In the genomic region with DNA sequence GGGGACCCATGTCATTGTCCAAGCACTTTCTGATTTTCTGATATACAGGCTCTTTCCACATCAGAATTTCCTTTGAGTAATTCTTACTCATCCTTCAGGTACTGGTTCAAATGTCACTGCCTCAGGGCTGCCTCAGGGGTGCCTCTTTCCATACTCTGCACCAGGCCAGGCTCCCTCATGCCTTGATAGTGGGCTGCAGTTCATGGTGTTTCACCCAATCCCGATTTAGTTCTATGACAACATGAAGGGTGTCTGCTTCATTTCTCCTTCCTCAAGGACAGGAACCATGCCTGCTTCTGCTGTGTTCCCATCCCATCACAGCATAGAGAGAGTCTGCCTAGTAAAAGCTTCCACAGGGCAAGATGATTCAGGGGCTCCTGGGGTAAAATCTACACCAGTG, we compare ENCODE assay signal across 13 mouse cellular contexts.
"Had no signal": no experiment of that assay in that cellular context is flagged by ENCODE, and none has a peak within 500 bp of the region (broad histone marks: within the 10 kb centered on the region; RNA-seq: fewer than 3 reads in every experiment).

No protein-coding gene starts in this region.

- DNase-seq: lung, adult 2 months; lung, postnatal 36 days; midbrain, embryonic 14.5 days; right cerebral cortex, adult 18-20 months; thymus, postnatal 4 days had no signal

- H3K4me2 ChIP-seq: liver, embryonic 11.5 days; liver, embryonic 15.5 days; neural tube, embryonic 15.5 days had no signal

- H3K4me3 ChIP-seq: limb, embryonic 10.5 days; liver, embryonic 15.5 days; midbrain, embryonic 10.5 days; myocyte; neural tube, embryonic 15.5 days had no signal

- H3K4me1 ChIP-seq: neural tube, embryonic 15.5 days had no signal

- ATAC-seq: lung, postnatal 0 days had no signal

- H3K9ac ChIP-seq: liver, embryonic 15.5 days; neural tube, embryonic 15.5 days had no signal

- H3K27me3 ChIP-seq: liver, embryonic 15.5 days; neural tube, embryonic 15.5 days had no signal

- H3K9me3 ChIP-seq: limb, embryonic 10.5 days; liver, embryonic 15.5 days; midbrain, embryonic 10.5 days; neural tube, embryonic 15.5 days had no signal

- H3K36me3 ChIP-seq: limb, embryonic 10.5 days; neural tube, embryonic 15.5 days had no signal

- H3K27ac ChIP-seq: kidney, postnatal 0 days; limb, embryonic 10.5 days; liver, embryonic 15.5 days; midbrain, embryonic 10.5 days; neural tube, embryonic 15.5 days had no signal
